Mouse (Mus musculus) hindbrain, embryonic 14.5 days (tissue): ENCODE results near the gene Olfr583. TPM values are rescaled to one million over a fixed set of nuclear protein-coding genes. Genes with fewer than 3 reads are reported as not detected.

Experiments
- ATAC-seq: fragments of 200-750 bp; cut with Nextera tagmentation; 2 replicates; pipeline ENCODE4 v1.8.0; 2017; ENCODE audit warnings: moderate number of reproducible peaks, mild to moderate bottlenecking, moderate TSS enrichment, moderate library complexity; ENCODE audit not compliant: low FRiP score
- DNase-seq: peaks from one replicate; pipeline ENCODE4 v3.0.0-alpha.2; 2015; ENCODE audit warnings: low spot score
- H3K27ac ChIP-seq: fragments of 300-500 bp; sonication (generic); 2 replicates; pipeline ENCODE4 v1.5.1; 2014; ENCODE audit warnings: mild to moderate bottlenecking, moderate library complexity
- H3K27me3 ChIP-seq: fragments of 300-500 bp; sonication (generic); 2 replicates; pipeline ENCODE4 v1.6.1; 2014; ENCODE audit warnings: mild to moderate bottlenecking, low read length, mixed read lengths; ENCODE audit not compliant: control insufficient read depth, insufficient read depth
- H3K36me3 ChIP-seq: fragments of 300-500 bp; sonication (generic); replicated peaks from 2 replicates; pipeline ENCODE4 v1.6.1; 2014; ENCODE audit not compliant: control insufficient read depth, insufficient read depth
- H3K4me1 ChIP-seq: fragments of 300-500 bp; sonication (generic); replicated peaks from 2 replicates; pipeline ENCODE4 v1.6.1; 2014; ENCODE audit warnings: antibody characterized with exemption, low read length, mixed read lengths; ENCODE audit not compliant: control insufficient read depth, insufficient read depth
- H3K4me2 ChIP-seq: fragments of 300-500 bp; sonication (generic); replicated peaks from 2 replicates; pipeline ENCODE4 v1.6.1; 2014; ENCODE audit warnings: mild to moderate bottlenecking, moderate library complexity
- H3K4me3 ChIP-seq: fragments of 300-500 bp; sonication (generic); replicated peaks from 2 replicates; pipeline ENCODE4 v1.5.1; 2014; ENCODE audit warnings: mild to moderate bottlenecking, low read length
- H3K9ac ChIP-seq: fragments of 300-500 bp; sonication (generic); 2 replicates; pipeline ENCODE4 v1.6.1; 2014
- H3K9me3 ChIP-seq: fragments of 300-500 bp; sonication (generic); 2 replicates; pipeline ENCODE4 v1.6.1; 2016; ENCODE audit warnings: low read length; ENCODE audit not compliant: control insufficient read depth
- WGBS: fragments of 180-500 bp; shearing (Covaris S2); extraction: QIAGEN DNeasy Blood & Tissue Kit; methylation state at CpG from one replicate; pipeline ENCODE4 v1.1.7; 2014; 5-methylcytosine and 5-hydroxymethylcytosine counted together
- polyA plus RNA-seq: library from polyadenylated mRNA; unstranded; fragments of >200 nt; fragmentation: Nextera tagmentation; extraction: Ambion mirVana; gene quantifications from 2 replicates; pipeline ENCODE4 v1.2.1, GENCODE M21; 2014

Gene Olfr583
- polyA plus RNA-seq: not detected in 2 replicates

GRCm38 (mm10) chr7:103051000-103051399 is at the start of gene Olfr583:
Gene Olfr583 (plus strand): TSS chr7:103051300.
- no peak within 1 kb of the TSS for H3K4me3 ChIP-seq
- no peaks in the 10 kb centered on the region for H3K36me3 ChIP-seq
- ATAC-seq: no peak
- H3K4me2 ChIP-seq: no peak within 1 kb of the TSS
- no peak within 1 kb of the TSS for H3K9ac ChIP-seq
- H3K4me1 ChIP-seq: no peaks in the 10 kb centered on the region
- no peak within 1 kb of the TSS for H3K27ac ChIP-seq
- DNase-seq: no peak
- H3K9me3 ChIP-seq: no peaks in the 10 kb centered on the region
- no peaks in the 10 kb centered on the region for H3K27me3 ChIP-seq
- WGBS: 100% methylated on average over 1 of the region's 1 CpGs

GRCm38 (mm10) chr7:103037724-103038123 is 13.4 kb upstream of the Olfr583 start, which contains the start of gene Olfr582:
Gene Olfr582 (plus strand): TSS chr7:103038024.
- no peak within 1 kb of the TSS for H3K9ac ChIP-seq

DNA sequence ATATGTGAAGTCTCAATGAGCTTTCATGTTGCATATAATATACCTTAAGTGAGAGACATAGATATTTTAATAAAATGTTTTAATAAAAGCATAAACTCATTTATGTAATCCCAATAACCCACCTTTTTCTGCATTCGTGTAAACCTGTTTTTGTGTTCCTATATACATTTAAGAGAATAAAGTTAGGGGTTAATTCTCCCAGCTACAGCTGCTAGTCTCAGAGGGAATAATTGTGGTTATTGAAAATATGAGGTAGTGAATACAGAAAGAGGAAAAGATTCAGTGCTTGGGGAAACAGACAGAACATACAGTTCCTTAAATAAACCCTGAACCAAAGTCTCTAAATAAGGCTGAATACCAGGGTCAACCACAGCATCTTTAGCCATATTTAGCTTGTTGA is 30.5 kb downstream of the Olfr583 start, which contains the start of gene Olfr584:
Gene Olfr584 (plus strand): TSS at position 301 of the 400 bp plus-strand sequence.
- Histone ChIP-seq H3K4me2 (no peak within 1 kb of the TSS), H3K9ac (no peak within 1 kb of the TSS), H3K36me3 (no peaks in the 10 kb centered on the region), H3K27me3 (no peaks in the 10 kb centered on the region), H3K9me3 (peaks cover 4% of the 10 kb centered on the region; the same call in 1 of the 2 replicates), H3K4me3 (no peak within 1 kb of the TSS), H3K4me1 (no peaks in the 10 kb centered on the region), H3K27ac (no peak within 1 kb of the TSS)
- ATAC-seq: no peak
- WGBS: 85% methylated on average over 1 of the region's 1 CpGs
- DNase-seq: no peak

More at GRCm38 (mm10) chr7:103037724-103038123, 13.4 kb upstream of the Olfr583 start, which contains the start of gene Olfr582:
- Histone ChIP-seq H3K4me2 (no peak within 1 kb of the TSS), H3K27ac (no peak within 1 kb of the TSS), H3K4me1 (no peaks in the 10 kb centered on the region), H3K9me3 (no peaks in the 10 kb centered on the region), H3K4me3 (no peak within 1 kb of the TSS), H3K27me3 (no peaks in the 10 kb centered on the region), H3K36me3 (no peaks in the 10 kb centered on the region)
- DNase-seq (no peak), ATAC-seq (no peak)

DNA sequence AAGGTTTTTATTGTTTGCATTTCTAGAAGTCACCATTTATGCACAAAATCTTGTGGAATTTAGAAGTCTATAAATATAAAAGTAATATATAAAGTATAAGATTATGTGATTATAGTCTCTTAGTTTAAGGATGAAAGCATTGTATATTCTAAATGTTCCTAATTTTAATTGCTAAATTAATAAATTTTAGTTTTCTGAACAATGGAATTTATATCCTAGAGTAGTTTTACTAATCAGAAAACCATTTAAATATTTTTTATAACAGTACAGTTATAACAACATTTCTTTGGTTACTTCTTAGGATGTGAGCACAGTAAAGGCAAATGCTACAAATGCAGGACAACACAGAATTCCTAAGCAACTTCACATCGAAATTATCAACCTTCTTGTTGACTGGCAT is 46.3 kb downstream of the Olfr583 start, which contains the start of gene Olfr585:
Gene Olfr585 (plus strand): TSS at position 301 of the 400 bp plus-strand sequence.
- no peak within 1 kb of the TSS for H3K4me3 ChIP-seq
- 93% methylated on average over 1 of the region's 1 CpGs for WGBS

More for the DNA sequence above, 46.3 kb downstream of the Olfr583 start, which contains the start of gene Olfr585:
- Histone ChIP-seq H3K27ac (no peak within 1 kb of the TSS), H3K4me2 (no peak within 1 kb of the TSS), H3K9me3 (no peaks in the 10 kb centered on the region), H3K4me1 (no peaks in the 10 kb centered on the region), H3K36me3 (no peaks in the 10 kb centered on the region), H3K9ac (no peak within 1 kb of the TSS), H3K27me3 (no peaks in the 10 kb centered on the region)
- no peak for DNase-seq
- ATAC-seq: no peak

Other genes starting within 250 kb of the Olfr583 start
- gene Olfr564, start 247.8 kb upstream of the Olfr583 start, polyA plus RNA-seq: not detected in 2 replicates
- not detected in 2 replicates for gene Olfr566, start 192.5 kb upstream of the Olfr583 start, polyA plus RNA-seq
- gene Olfr568, start 174.2 kb upstream of the Olfr583 start, polyA plus RNA-seq: not detected in 2 replicates
- not detected in 2 replicates for gene Olfr569, start 160.4 kb upstream of the Olfr583 start, polyA plus RNA-seq
- gene Olfr570, start 156.7 kb upstream of the Olfr583 start, polyA plus RNA-seq: 0.25 TPM in 1 of 2 replicates, not detected in the other
- gene Olfr571, start 133.8 kb upstream of the Olfr583 start, polyA plus RNA-seq: not detected in 2 replicates
- gene Olfr572, start 126.9 kb upstream of the Olfr583 start, polyA plus RNA-seq: not detected in 2 replicates
- gene Olfr573-ps1, start 108.7 kb upstream of the Olfr583 start, polyA plus RNA-seq: not detected in 2 replicates
- gene Olfr574, start 102.8 kb upstream of the Olfr583 start, polyA plus RNA-seq: not detected in 2 replicates
- gene Olfr575, start 92.5 kb upstream of the Olfr583 start, polyA plus RNA-seq: not detected in 2 replicates
- gene Olfr576, start 88.6 kb upstream of the Olfr583 start, polyA plus RNA-seq: not detected in 2 replicates
- gene Olfr577, start 75.4 kb upstream of the Olfr583 start, polyA plus RNA-seq: not detected in 2 replicates
- gene Olfr578, start 62.0 kb upstream of the Olfr583 start, polyA plus RNA-seq: not detected in 2 replicates
- not detected in 2 replicates for gene Olfr582, start 13.3 kb upstream of the Olfr583 start, polyA plus RNA-seq
- gene Olfr584, start 30.6 kb downstream of the Olfr583 start, polyA plus RNA-seq: not detected in 2 replicates
- not detected in 2 replicates for gene Olfr585, start 46.4 kb downstream of the Olfr583 start, polyA plus RNA-seq
- not detected in 2 replicates for gene Olfr586, start 74.3 kb downstream of the Olfr583 start, polyA plus RNA-seq
- not detected in 2 replicates for gene Olfr588-ps1, start 89.6 kb downstream of the Olfr583 start, polyA plus RNA-seq
- gene Olfr589, start 105.1 kb downstream of the Olfr583 start, polyA plus RNA-seq: not detected in 2 replicates
- gene Olfr591, start 127.0 kb downstream of the Olfr583 start, polyA plus RNA-seq: not detected in 2 replicates
- gene Olfr592, start 133.5 kb downstream of the Olfr583 start, polyA plus RNA-seq: not detected in 2 replicates
- not detected in 2 replicates for gene Olfr593, start 160.6 kb downstream of the Olfr583 start, polyA plus RNA-seq
- 0.07 TPM in 1 of 2 replicates, not detected in the other for gene Olfr594, start 165.7 kb downstream of the Olfr583 start, polyA plus RNA-seq
- not detected in 2 replicates for gene Usp17ld, start 201.2 kb downstream of the Olfr583 start, polyA plus RNA-seq